Mouse (Mus musculus): ENCODE data around the gene Kctd18. TPM values are rescaled to one million over a fixed set of nuclear protein-coding genes. Genes with fewer than 3 reads are reported as not detected.
A peak's percentile ranks its signal among the peaks of the same experiment; 100 is the strongest.
"Not testable (repeated sequence)": the region's sequence is repeated elsewhere in the genome, so short reads cannot be mapped to it uniquely, and the experiment has no call there.

The Kctd18 gene
- polyA plus RNA-seq, 1 experiment from 2014 or later: 21.6 TPM

GRCm38 (mm10) chr1:58045076-58045475, 26.3 kb upstream of the Kctd18 start:
- Histone ChIP-seq H3K9me3 (replicated peaks) (no peaks in the 10 kb centered on the region), H3K36me3 (no peaks in the 10 kb centered on the region), H3K9ac (no peak overlapping the region), H3K27ac (replicated peaks) (no peak overlapping the region), H3K4me3 (replicated peaks) (no peak overlapping the region), H3K27me3 (no peaks in the 10 kb centered on the region), H3K4me1 (no peaks in the 10 kb centered on the region), H3K4me2 (replicated peaks) (no peak overlapping the region)
- WGBS: 71% methylated on average over 3 of the region's 3 CpGs
- no peak for ATAC-seq (ENCODE audit: insufficient number of reproducible peaks, low FRiP score, low TSS enrichment, low read depth)

- H3K27ac ChIP-seq (replicated peaks); H3K27me3 ChIP-seq; H3K9ac ChIP-seq; H3K9me3 ChIP-seq (replicated peaks); H3K36me3 ChIP-seq; H3K4me1 ChIP-seq; ATAC-seq (ENCODE audit: insufficient number of reproducible peaks, low FRiP score, low TSS enrichment, low read depth); H3K4me3 ChIP-seq (replicated peaks); H3K4me2 ChIP-seq (replicated peaks): not testable (repeated sequence)
- 90% methylated on average over 9 of the region's 9 CpGs for WGBS
These were observed 18.6 kb upstream of the Kctd18 start for GRCm38 (mm10) chr1:58037306-58037705.

- Histone ChIP-seq H3K27me3 (no peaks in the 10 kb centered on the region), H3K27ac (replicated peaks) (no peak overlapping the region), H3K4me2 (replicated peaks) (no peak overlapping the region), H3K4me3 (replicated peaks) (no peak overlapping the region), H3K36me3 (no peaks in the 10 kb centered on the region), H3K4me1 (peaks cover 16% of the 10 kb centered on the region), H3K9ac (no peak overlapping the region), H3K9me3 (replicated peaks) (no peaks in the 10 kb centered on the region)
- ATAC-seq (ENCODE audit: insufficient number of reproducible peaks, low FRiP score, low TSS enrichment, low read depth): no peak
- 61% methylated on average over 10 of the region's 10 CpGs for WGBS
These were observed 12.5 kb upstream of the Kctd18 start for GRCm38 (mm10) chr1:58031160-58031769.

GRCm38 (mm10) chr1:58030156-58030871, 11.6 kb upstream of the Kctd18 start:
- 21% methylated on average over 13 of the region's 13 CpGs for WGBS
- no peaks in the 10 kb centered on the region for H3K27me3 ChIP-seq
- no peaks in the 10 kb centered on the region for H3K9me3 ChIP-seq (replicated peaks)
- H3K9ac ChIP-seq: no peak overlapping the region
- peak overlapping the region; percentile 51 for H3K4me2 ChIP-seq (replicated peaks)
- H3K4me3 ChIP-seq (replicated peaks): peak overlapping the region; percentile 35
- ATAC-seq (ENCODE audit: insufficient number of reproducible peaks, low FRiP score, low TSS enrichment, low read depth): no peak
- H3K4me1 ChIP-seq: peaks cover 16% of the 10 kb centered on the region
- H3K27ac ChIP-seq (replicated peaks): 0 out of 2 replicates have a peak overlapping the region, but pooled peaks have one; percentile 44
- H3K36me3 ChIP-seq: no peaks in the 10 kb centered on the region

GRCm38 (mm10) chr1:58029636-58030117, 10.9 kb upstream of the Kctd18 start, which contains the start of gene Aox1:
TSS of gene Aox1 (plus strand) at chr1:58029931.
- H3K9ac ChIP-seq: no peak within 1 kb of the TSS
- H3K27ac ChIP-seq (replicated peaks): 0 out of 2 replicates have a peak within 1 kb of the TSS, but pooled peaks have one; percentile 44
- ATAC-seq (ENCODE audit: insufficient number of reproducible peaks, low FRiP score, low TSS enrichment, low read depth): peak; percentile 73
- peaks cover 16% of the 10 kb centered on the region for H3K4me1 ChIP-seq
- WGBS: 9% methylated on average over 12 of the region's 12 CpGs
- peak within 1 kb of the TSS; percentile 51 for H3K4me2 ChIP-seq (replicated peaks)
- no peaks in the 10 kb centered on the region for H3K9me3 ChIP-seq (replicated peaks)
- H3K4me3 ChIP-seq (replicated peaks): peak within 1 kb of the TSS; percentile 35
- H3K27me3 ChIP-seq: no peaks in the 10 kb centered on the region
- no peaks in the 10 kb centered on the region for H3K36me3 ChIP-seq

- Histone ChIP-seq H3K27me3 (no peaks in the 10 kb centered on the region), H3K27ac (replicated peaks) (no peak overlapping the region), H3K4me1 (peaks cover 16% of the 10 kb centered on the region), H3K4me2 (replicated peaks) (no peak overlapping the region), H3K36me3 (no peaks in the 10 kb centered on the region; the same call in 1 of the 2 replicates), H3K9me3 (replicated peaks) (no peaks in the 10 kb centered on the region), H3K4me3 (replicated peaks) (no peak overlapping the region), H3K9ac (no peak overlapping the region)
- no peak for ATAC-seq (ENCODE audit: insufficient number of reproducible peaks, low FRiP score, low TSS enrichment, low read depth)
- 83% methylated on average over 7 of the region's 7 CpGs for WGBS
These were observed 9.0 kb upstream of the Kctd18 start for GRCm38 (mm10) chr1:58027707-58028106.

- H3K4me2 ChIP-seq (replicated peaks); H3K9me3 ChIP-seq (replicated peaks); H3K27me3 ChIP-seq; H3K36me3 ChIP-seq; H3K27ac ChIP-seq (replicated peaks); H3K4me3 ChIP-seq (replicated peaks); H3K4me1 ChIP-seq; ATAC-seq (ENCODE audit: insufficient number of reproducible peaks, low FRiP score, low TSS enrichment, low read depth); H3K9ac ChIP-seq: not testable (repeated sequence)
- WGBS: 93% methylated on average over 6 of the region's 7 CpGs
These were observed 12.4 kb downstream of the Kctd18 start for GRCm38 (mm10) chr1:58006388-58006787.

- H3K9me3 ChIP-seq (replicated peaks): no peaks in the 10 kb centered on the region
- no peak overlapping the region for H3K27ac ChIP-seq (replicated peaks)
- WGBS: 90% methylated on average over 3 of the region's 3 CpGs
- no peaks in the 10 kb centered on the region for H3K27me3 ChIP-seq
- H3K4me3 ChIP-seq (replicated peaks): no peak overlapping the region
- no peak overlapping the region for H3K9ac ChIP-seq
- ATAC-seq (ENCODE audit: insufficient number of reproducible peaks, low FRiP score, low TSS enrichment, low read depth): no peak
- peaks cover 2% of the 10 kb centered on the region; the same call in 1 of the 2 replicates for H3K36me3 ChIP-seq
- H3K4me1 ChIP-seq: peaks cover 14% of the 10 kb centered on the region
- no peak overlapping the region for H3K4me2 ChIP-seq (replicated peaks)
These were observed 20.6 kb downstream of the Kctd18 start for GRCm38 (mm10) chr1:57998146-57998545.

GRCm38 (mm10) chr1:57996133-57996615, 22.6 kb downstream of the Kctd18 start:
- Histone ChIP-seq H3K4me3 (replicated peaks) (peak overlapping the region; percentile 98), H3K27ac (replicated peaks) (peak overlapping the region; percentile 36; the same call in 1 of the 2 replicates), H3K4me2 (replicated peaks) (peak overlapping the region; percentile 64), H3K27me3 (no peaks in the 10 kb centered on the region), H3K36me3 (no peaks in the 10 kb centered on the region), H3K9ac (peak overlapping the region; percentile 37), H3K9me3 (replicated peaks) (no peaks in the 10 kb centered on the region), H3K4me1 (peaks cover 14% of the 10 kb centered on the region)
- 0 out of 2 replicates have a peak, but pooled peaks have one; percentile 8 for ATAC-seq (ENCODE audit: insufficient number of reproducible peaks, low FRiP score, low TSS enrichment, low read depth)
- under 1% methylated on average over 29 of the region's 29 CpGs for WGBS

GRCm38 (mm10) chr1:57995432-57996132, 23.2 kb downstream of the Kctd18 start, which contains the start of gene Sgo2a:
TSS of gene Sgo2a (plus strand) at chr1:57995971.
- H3K9me3 ChIP-seq (replicated peaks): no peaks in the 10 kb centered on the region
- no peaks in the 10 kb centered on the region for H3K36me3 ChIP-seq
- WGBS: 6% methylated on average over 30 of the region's 30 CpGs
- H3K4me3 ChIP-seq (replicated peaks): peak within 1 kb of the TSS; percentile 98
- peak within 1 kb of the TSS; percentile 75; the same call in 1 of the 2 replicates for H3K27ac ChIP-seq (replicated peaks)
- H3K27me3 ChIP-seq: no peaks in the 10 kb centered on the region
- peak; percentile 96 for ATAC-seq (ENCODE audit: insufficient number of reproducible peaks, low FRiP score, low TSS enrichment, low read depth)
- H3K4me1 ChIP-seq: peaks cover 14% of the 10 kb centered on the region
- H3K4me2 ChIP-seq (replicated peaks): peak within 1 kb of the TSS; percentile 64
- H3K9ac ChIP-seq: peak within 1 kb of the TSS; percentile 42

- no peak for ATAC-seq (ENCODE audit: insufficient number of reproducible peaks, low FRiP score, low TSS enrichment, low read depth)
- Histone ChIP-seq H3K4me2 (replicated peaks) (no peak overlapping the region), H3K9ac (no peak overlapping the region), H3K36me3 (no peaks in the 10 kb centered on the region), H3K4me3 (replicated peaks) (no peak overlapping the region), H3K27me3 (no peaks in the 10 kb centered on the region), H3K27ac (replicated peaks) (no peak overlapping the region), H3K4me1 (peaks cover 2% of the 10 kb centered on the region), H3K9me3 (replicated peaks) (no peaks in the 10 kb centered on the region)
- 71% methylated on average over 2 of the region's 2 CpGs for WGBS
These were observed 27.5 kb downstream of the Kctd18 start for GRCm38 (mm10) chr1:57991277-57991676.
